Mouse (Mus musculus): ENCODE results near the gene Pkn2. TPM values are rescaled to one million over a fixed set of nuclear protein-coding genes. Genes with fewer than 3 reads are reported as not detected.

Pkn2 gene
- polyA plus RNA-seq (2017; shearing (Covaris generic)) = 14.5 TPM

DNA sequence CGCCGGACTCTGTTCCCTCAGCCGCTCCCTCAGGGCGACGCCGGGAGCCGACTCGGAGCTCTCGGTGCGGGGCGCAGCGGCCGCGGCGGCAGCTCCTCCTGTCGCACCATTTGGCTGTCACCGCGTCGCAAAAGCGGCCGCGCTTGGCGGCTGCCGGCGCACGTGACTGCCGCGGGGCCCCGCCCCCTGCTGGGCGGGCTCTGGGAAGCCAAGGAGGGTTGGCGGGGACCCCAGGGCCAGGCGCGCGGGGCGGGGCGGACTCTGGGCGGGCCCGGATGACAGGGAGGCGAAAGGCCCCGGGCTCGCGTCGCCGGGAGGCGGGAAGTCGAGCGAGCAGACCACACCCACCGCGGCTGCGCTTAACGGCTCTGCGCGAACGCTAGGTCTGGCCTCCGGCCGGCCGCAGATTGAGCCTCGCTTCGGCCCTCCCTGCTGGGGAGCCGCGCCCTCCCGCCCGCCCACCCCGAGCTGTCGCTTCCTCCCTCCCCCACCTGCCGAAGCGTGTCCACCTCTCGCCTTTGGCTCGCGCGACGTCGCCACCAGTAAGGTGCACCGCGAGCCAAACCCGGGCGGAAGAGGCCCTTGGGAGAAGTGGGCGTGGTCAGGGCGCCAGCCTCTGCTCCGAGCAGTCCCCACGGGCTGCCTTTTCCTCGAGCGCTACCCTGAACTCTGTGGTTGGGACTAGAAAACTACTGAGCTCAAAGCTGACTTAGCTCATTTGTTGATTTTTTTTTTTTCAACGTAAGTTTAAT, at the start of gene Pkn2:
Gene Pkn2 (minus strand): TSS at position 133 of the 752 bp plus-strand sequence.

DNA sequence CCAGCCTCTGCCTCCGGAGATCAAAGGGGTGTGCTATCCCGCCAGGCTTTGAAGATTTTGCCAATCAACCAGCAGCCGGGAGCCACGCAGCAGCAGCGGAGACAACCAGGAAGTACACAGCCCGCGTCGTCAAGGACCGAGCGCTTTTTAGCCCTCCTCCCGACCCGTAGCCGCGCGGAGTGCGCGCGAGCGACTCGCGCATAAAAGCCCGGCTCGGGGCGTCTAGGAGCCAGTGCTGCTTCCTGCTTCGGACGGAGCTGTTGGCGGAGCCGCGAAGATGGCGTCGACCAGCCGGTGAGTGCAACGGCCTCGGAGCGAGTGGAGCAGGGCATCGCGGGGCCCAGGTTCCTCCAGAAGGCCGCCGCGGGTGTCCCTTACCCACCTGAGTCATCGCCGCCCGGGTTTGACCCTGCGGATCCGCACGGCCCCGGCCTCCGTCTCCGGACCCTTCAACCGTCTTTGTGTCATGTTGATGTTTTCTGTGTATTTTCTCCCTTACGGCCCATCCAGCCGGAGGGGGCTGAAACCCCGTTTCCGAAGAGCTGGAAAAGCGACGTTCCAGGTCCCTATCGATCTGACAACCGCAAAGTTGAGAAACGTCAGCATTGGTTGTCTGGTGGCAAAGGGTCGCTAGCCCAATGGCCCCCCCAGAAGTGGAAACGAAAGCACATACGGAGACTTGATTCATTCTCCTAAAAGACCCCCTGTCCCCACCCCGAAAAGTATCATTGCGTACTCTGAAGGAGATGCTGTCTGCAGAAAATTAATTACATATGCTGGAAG, 116.6 kb downstream of the Pkn2 start, which contains the start of gene Gtf2b:
Gene Gtf2b (plus strand): TSS at position 51 of the 783 bp plus-strand sequence.

Other genes with a start within 250 kb of the Pkn2 start
- gene Kyat3, start 181.0 kb downstream of the Pkn2 start, polyA plus RNA-seq (2017; shearing (Covaris generic)) = 5.7 TPM
- gene Gtf2b, start 117.0 kb downstream of the Pkn2 start, polyA plus RNA-seq (2017; shearing (Covaris generic)) = 85.1 TPM

Measured in inflammation-experienced regulatory T-cells, adult 16 weeks (primary cell).